Mouse (Mus musculus) CD4-positive, CD25-positive, alpha-beta regulatory T cell, adult 4 months (primary cell): ENCODE measurements around the gene Srrm1. TPM values are rescaled to one million over a fixed set of nuclear protein-coding genes. Genes with fewer than 3 reads are reported as not detected.
"Not testable (repeated sequence)": the region's sequence is repeated elsewhere in the genome, so short reads cannot be mapped to it uniquely, and the experiment has no call there.

Source experiments
- ATAC-seq: one replicate; pipeline ENCODE4 v1.8.0; 2017
- polyA plus RNA-seq, 2 experiments: library from polyadenylated mRNA; unstranded; fragments of 100-300 nt; shearing (Covaris generic); gene quantifications; one replicate each; pipeline ENCODE4 v1.2.1; 2017

Srrm1 gene
- polyA plus RNA-seq: 100 to 1,000 TPM; 229 to 232 TPM

- peak; percentile 73 for ATAC-seq
Measured at GRCm38 (mm10) chr4:135353066-135353793, at the start of gene Srrm1. Gene Srrm1, minus strand, starts transcription at chr4:135353321.

GRCm38 (mm10) chr4:135401881-135402280 lies 48.8 kb upstream of the Srrm1 start:
- ATAC-seq: no peak

- peak; percentile 62 for ATAC-seq
Measured at GRCm38 (mm10) chr4:135397991-135398390, 44.9 kb upstream of the Srrm1 start, which contains the start of gene Ncmap. Gene Ncmap, minus strand, starts transcription at chr4:135398227.

GRCm38 (mm10) chr4:135397551-135397950 lies 44.4 kb upstream of the Srrm1 start:
- ATAC-seq: peak; percentile 26

GRCm38 (mm10) chr4:135396303-135396702 lies 43.2 kb upstream of the Srrm1 start:
- no peak for ATAC-seq

GRCm38 (mm10) chr4:135395375-135395774 lies 42.3 kb upstream of the Srrm1 start:
- no peak for ATAC-seq

- ATAC-seq: no peak
Measured at GRCm38 (mm10) chr4:135394666-135395065, 41.5 kb upstream of the Srrm1 start.

- no peak for ATAC-seq
Measured at GRCm38 (mm10) chr4:135393381-135393780, 40.3 kb upstream of the Srrm1 start.

GRCm38 (mm10) chr4:135392801-135393200 lies 39.7 kb upstream of the Srrm1 start:
- ATAC-seq: no peak

GRCm38 (mm10) chr4:135391014-135391413 lies 37.9 kb upstream of the Srrm1 start:
- peak; percentile 65 for ATAC-seq

- peak; percentile 49 for ATAC-seq
Measured at GRCm38 (mm10) chr4:135385614-135386013, 32.5 kb upstream of the Srrm1 start.

- ATAC-seq: peak; percentile 80
Measured at GRCm38 (mm10) chr4:135382316-135382715, 29.2 kb upstream of the Srrm1 start.

GRCm38 (mm10) chr4:135381355-135381754 lies 28.2 kb upstream of the Srrm1 start:
- no peak for ATAC-seq

- ATAC-seq: no peak
Measured at GRCm38 (mm10) chr4:135377241-135377640, 24.1 kb upstream of the Srrm1 start.

GRCm38 (mm10) chr4:135375444-135375843 lies 22.3 kb upstream of the Srrm1 start:
- no peak for ATAC-seq

- ATAC-seq: no peak
Measured at GRCm38 (mm10) chr4:135373299-135373698, 20.2 kb upstream of the Srrm1 start.

- no peak for ATAC-seq
Measured at GRCm38 (mm10) chr4:135370372-135370771, 17.3 kb upstream of the Srrm1 start.

- ATAC-seq: no peak
Measured at GRCm38 (mm10) chr4:135362828-135363227, 9.7 kb upstream of the Srrm1 start.

- no peak for ATAC-seq
Measured at GRCm38 (mm10) chr4:135361722-135362121, 8.6 kb upstream of the Srrm1 start.

GRCm38 (mm10) chr4:135358736-135359135 lies 5.6 kb upstream of the Srrm1 start:
- ATAC-seq: peak; percentile 59

- ATAC-seq: no peak
Measured at GRCm38 (mm10) chr4:135357221-135357920, 4.2 kb upstream of the Srrm1 start.

- ATAC-seq: no peak
Measured at GRCm38 (mm10) chr4:135355886-135356550, 2.9 kb upstream of the Srrm1 start.

- ATAC-seq: not testable (repeated sequence)
Measured at GRCm38 (mm10) chr4:135354751-135355150, 1.6 kb upstream of the Srrm1 start.
